ENCODE assay signal across 9 mouse cellular contexts in genomic region chr2:166009393-166009947, GRCm38 (mm10). TPM values are rescaled to one million over a fixed set of nuclear protein-coding genes. Genes with fewer than 3 reads are reported as not detected.
DNase-seq lines count a peak whose midpoint lies in the region; ATAC-seq and TF ChIP-seq lines count a peak whose summit lies in the region.
"Had no signal": no experiment of that assay in that cellular context is flagged by ENCODE, and none has a peak within 500 bp of the region (broad histone marks: within the 10 kb centered on the region; RNA-seq: fewer than 3 reads in every experiment).

No protein-coding gene starts in this region.

- H3K9me3 ChIP-seq in kidney, postnatal 0 days (replicated peaks; ENCODE audit: low read length), result no peaks in the 10 kb centered on the region
- H3K9me3 ChIP-seq in limb, embryonic 15.5 days, result no peaks in the 10 kb centered on the region

- TF ChIP-seq CTCF in kidney, postnatal 0 days (IDR thresholded peaks at IDR 0.05; ENCODE audit: low read depth), result no peak

- H3K4me1 ChIP-seq in kidney, postnatal 0 days (replicated peaks; ENCODE audit: insufficient read depth, low read length), result peaks cover 24% of the 10 kb centered on the region
- peaks cover 32% of the 10 kb centered on the region for H3K4me1 ChIP-seq in limb, embryonic 15.5 days

- no peak for ATAC-seq in kidney, postnatal 0 days (replicated peaks; ENCODE audit: low FRiP score, low read depth)
- no peak for ATAC-seq in limb, embryonic 15.5 days (ENCODE audit: insufficient number of reproducible peaks, low FRiP score, low TSS enrichment, low read depth)
- ATAC-seq in erythroid progenitor cell, adult 5-6 weeks (replicated peaks; ENCODE audit: low FRiP score, poor library complexity, severe bottlenecking), result no peak
- no peak for ATAC-seq in CD4-positive, CD25-positive, alpha-beta regulatory T cell, adult 4 months
- ATAC-seq: Patski had no signal

- DNase-seq in kidney, postnatal 0 days (ENCODE audit: low spot score), result no peak
- no peak for DNase-seq in kidney, adult 9 months
- peak; percentile 48 for DNase-seq in cerebellum, adult 9-10 months
- DNase-seq in heart, adult 9 months (ENCODE audit: low spot score in 2 of 2), result peak; percentile 60 to 76
- DNase-seq in B cell, adult 2 months, result no peak

- no peak overlapping the region for H3K4me2 ChIP-seq in kidney, postnatal 0 days (ENCODE audit: low read length)
- no peak overlapping the region for H3K4me2 ChIP-seq in limb, embryonic 15.5 days

- peak overlapping the region; percentile 54; the same call in 1 of the 2 replicates for H3K27ac ChIP-seq in kidney, postnatal 0 days
- peak overlapping the region; percentile 76 for H3K27ac ChIP-seq in limb, embryonic 15.5 days

- 61% methylated on average over 3 of the region's 3 CpGs for WGBS in kidney, postnatal 0 days
- WGBS in limb, embryonic 15.5 days, result 61% methylated on average over 3 of the region's 3 CpGs

- H3K27me3 ChIP-seq in kidney, postnatal 0 days (ENCODE audit: insufficient read depth, low read length), result no peaks in the 10 kb centered on the region
- H3K27me3 ChIP-seq in limb, embryonic 15.5 days, result no peaks in the 10 kb centered on the region
- H3K27me3 ChIP-seq: Patski had no signal

- no peak overlapping the region for H3K4me3 ChIP-seq in kidney, postnatal 0 days (replicated peaks; ENCODE audit: low read depth, low read length)
- no peak overlapping the region for H3K4me3 ChIP-seq in limb, embryonic 15.5 days

- no peak overlapping the region for H3K9ac ChIP-seq in kidney, postnatal 0 days (ENCODE audit: low read depth, low read length)
- H3K9ac ChIP-seq in limb, embryonic 15.5 days, result no peak overlapping the region

- H3K36me3 ChIP-seq in kidney, postnatal 0 days (ENCODE audit: insufficient read depth, low read length), result 0 out of 2 replicates have a peak, but pooled peaks cover 3% of the 10 kb centered on the region
- H3K36me3 ChIP-seq in limb, embryonic 15.5 days, result no peaks in the 10 kb centered on the region

RNA-seq across cellular contexts. Expression of gene Ncoa3, which starts 17.0 kb away (rescaled TPM):
- 14.6 and 15.9 TPM in 2 replicates for polyA plus RNA-seq in kidney, postnatal 0 days (2015; fragmentation: Nextera tagmentation; extraction: Ambion mirVana)
- polyA plus RNA-seq in limb, embryonic 15.5 days (2015; fragmentation: Nextera tagmentation; extraction: Ambion mirVana), result 15.4 and 16.2 TPM in 2 replicates
- 17.6 and 20.5 TPM in 2 replicates for total RNA-seq in erythroid progenitor cell, adult 5-6 weeks (2015; ENCODE audit: low replicate concordance)
- total RNA-seq in erythroid progenitor cell, adult 5-6 weeks (2017; ENCODE audit: low replicate concordance), result 3.6 and 3.9 TPM in 2 replicates
- polyA plus RNA-seq in CD4-positive, CD25-positive, alpha-beta regulatory T cell, adult 4 months (2017; shearing (Covaris generic)), result 10 to 100 TPM; 78.6 to 87.5 TPM

Comparison
In these comparisons a context has a peak if more than half of its experiments do, and no peak if none do; other contexts are left out.
1. DNase-seq: peak in cerebellum, adult 9-10 months (single experiment) and heart, adult 9 months (2 of 2); none in kidney, postnatal 0 days (single experiment), kidney, adult 9 months (single experiment) and B cell, adult 2 months (0 of 2).